Mouse (Mus musculus): ENCODE results near the gene Grip1. TPM values are rescaled to one million over a fixed set of nuclear protein-coding genes. Genes with fewer than 3 reads are reported as not detected.

The Grip1 gene
- polyA plus RNA-seq, 1 experiment from 2014 or later = 5.0 TPM

DNA sequence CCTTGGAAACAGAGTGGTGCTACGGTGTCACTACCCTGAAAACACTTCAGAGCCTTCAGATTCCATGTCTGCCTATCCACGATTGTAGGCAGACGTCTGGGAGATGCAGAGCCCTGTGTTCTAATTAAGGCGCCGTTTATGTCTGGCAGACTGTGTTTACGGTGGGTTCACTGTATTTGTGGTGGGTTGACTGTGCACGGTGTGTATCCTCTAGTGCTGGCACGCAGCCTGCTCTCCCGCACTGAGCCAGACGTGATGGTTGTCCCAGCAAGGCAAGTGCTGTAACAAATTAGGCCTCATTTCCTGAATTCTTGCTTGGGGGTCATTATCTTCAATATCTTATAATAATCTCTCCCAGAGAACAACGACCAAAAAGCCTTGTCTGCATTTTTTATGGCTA lies 680.1 kb downstream of the Grip1 start:
- no peaks in the 10 kb centered on the region; the same call in 1 of the 2 replicates for H3K27me3 ChIP-seq
- peaks cover 19% of the 10 kb centered on the region for H3K4me1 ChIP-seq (replicated peaks)
- 30% methylated on average over 11 of the region's 11 CpGs for WGBS
- no peak for ATAC-seq (ENCODE audit: insufficient number of reproducible peaks, insufficient read depth, low FRiP score, low TSS enrichment, low read depth)
- H3K4me3 ChIP-seq (replicated peaks) = no peak overlapping the region
- 0 out of 2 replicates have a peak, but pooled peaks cover 5% of the 10 kb centered on the region for H3K9me3 ChIP-seq
- no peak overlapping the region for H3K9ac ChIP-seq (replicated peaks)
- H3K4me2 ChIP-seq = peak overlapping the region; percentile 28; the same call in 1 of the 2 replicates
- H3K36me3 ChIP-seq = no peaks in the 10 kb centered on the region
- no peak overlapping the region for H3K27ac ChIP-seq

DNA sequence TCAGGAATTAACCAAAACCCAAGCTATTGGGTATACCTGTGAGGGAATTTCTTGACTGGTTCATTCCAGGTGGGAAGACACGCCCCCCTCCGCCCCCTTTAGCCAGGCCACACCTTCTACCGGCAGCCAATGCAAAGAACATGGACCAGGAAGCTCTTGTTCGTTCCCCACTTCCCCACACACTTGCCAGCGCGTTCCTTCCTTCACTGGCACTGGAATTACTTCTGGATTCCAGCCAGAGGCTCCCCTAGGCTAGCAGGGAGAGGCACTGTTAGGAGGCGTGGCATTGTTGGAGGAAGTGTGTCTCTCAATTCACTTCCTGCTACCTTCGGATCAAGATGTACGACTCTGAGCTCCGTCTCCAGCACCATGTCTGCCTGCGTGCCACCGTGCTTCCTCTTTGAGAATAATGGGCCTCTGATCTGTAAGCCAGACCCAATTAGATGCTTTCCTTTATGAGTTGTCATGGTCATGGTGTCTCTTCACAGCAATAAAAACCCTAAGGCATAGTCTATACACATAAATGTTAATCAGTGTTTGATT lies 682.5 kb downstream of the Grip1 start:
- no peaks in the 10 kb centered on the region; the same call in 1 of the 2 replicates for H3K27me3 ChIP-seq
- H3K4me3 ChIP-seq (replicated peaks) = no peak overlapping the region
- H3K36me3 ChIP-seq = no peaks in the 10 kb centered on the region
- H3K9me3 ChIP-seq = no peaks in the 10 kb centered on the region
- H3K9ac ChIP-seq (replicated peaks) = no peak overlapping the region
- H3K27ac ChIP-seq = no peak overlapping the region
- H3K4me1 ChIP-seq (replicated peaks) = peaks cover 16% of the 10 kb centered on the region
- 82% methylated on average over 12 of the region's 12 CpGs for WGBS
- H3K4me2 ChIP-seq = no peak overlapping the region
- ATAC-seq (ENCODE audit: insufficient number of reproducible peaks, insufficient read depth, low FRiP score, low TSS enrichment, low read depth) = no peak

Other genes with a start within 250 kb of the Grip1 start
- 114 and 118 TPM in 2 replicates for gene Cand1, start 213.8 kb upstream of the Grip1 start, polyA plus RNA-seq (2016; fragmentation: Nextera tagmentation; extraction: Ambion mirVana)

Measured in limb, embryonic 12.5 days (tissue).